Mouse (Mus musculus): ENCODE results near the gene Hmg20b. TPM values are rescaled to one million over a fixed set of nuclear protein-coding genes. Genes with fewer than 3 reads are reported as not detected.

Hmg20b gene
- polyA plus RNA-seq, 1 experiment from 2014 or later = 66.8 TPM

- Histone ChIP-seq H3K9ac (ENCODE audit: low read depth, low read length) (peak overlapping the region; percentile 55), H3K4me2 (ENCODE audit: low read depth, low read length) (peak overlapping the region; percentile 56), H3K4me3 (ENCODE audit: low read depth, low read length) (peak overlapping the region; percentile 35), H3K27ac (replicated peaks; ENCODE audit: low read depth, low read length) (no peak overlapping the region), H3K27me3 (replicated peaks; ENCODE audit: control insufficient read depth, insufficient read depth, low read length) (peaks cover 20% of the 10 kb centered on the region), H3K4me1 (ENCODE audit: control insufficient read depth, insufficient read depth, low read length) (peaks cover 20% of the 10 kb centered on the region), H3K9me3 (ENCODE audit: control insufficient read depth, low read length) (no peaks in the 10 kb centered on the region), H3K36me3 (ENCODE audit: control insufficient read depth, insufficient read depth, low read length) (peaks cover 35% of the 10 kb centered on the region)
- no peak for ATAC-seq (ENCODE audit: low read depth)
- DNase-seq (ENCODE audit: low spot score) = no peak
- 14% methylated on average over 31 of the region's 54 CpGs for WGBS
Measured at GRCm38 (mm10) chr10:81363436-81364346, 13.4 kb upstream of the Hmg20b start.

- H3K36me3 ChIP-seq (ENCODE audit: control insufficient read depth, insufficient read depth, low read length) = peaks cover 23% of the 10 kb centered on the region
- no peak overlapping the region for H3K4me3 ChIP-seq (ENCODE audit: low read depth, low read length)
- DNase-seq (ENCODE audit: low spot score) = no peak
- no peak overlapping the region for H3K27ac ChIP-seq (replicated peaks; ENCODE audit: low read depth, low read length)
- peaks cover 20% of the 10 kb centered on the region for H3K27me3 ChIP-seq (replicated peaks; ENCODE audit: control insufficient read depth, insufficient read depth, low read length)
- H3K9me3 ChIP-seq (ENCODE audit: control insufficient read depth, low read length) = no peaks in the 10 kb centered on the region
- no peak overlapping the region for H3K4me2 ChIP-seq (ENCODE audit: low read depth, low read length)
- peaks cover 27% of the 10 kb centered on the region for H3K4me1 ChIP-seq (ENCODE audit: control insufficient read depth, insufficient read depth, low read length)
- WGBS = 66% methylated on average over 12 of the region's 12 CpGs
- no peak for ATAC-seq (ENCODE audit: low read depth)
- H3K9ac ChIP-seq (ENCODE audit: low read depth, low read length) = no peak overlapping the region
Measured at GRCm38 (mm10) chr10:81362336-81362949, 12.2 kb upstream of the Hmg20b start.

GRCm38 (mm10) chr10:81360721-81361120 lies 10.4 kb upstream of the Hmg20b start:
- Histone ChIP-seq H3K27ac (replicated peaks; ENCODE audit: low read depth, low read length) (no peak overlapping the region), H3K9me3 (ENCODE audit: control insufficient read depth, low read length) (no peaks in the 10 kb centered on the region), H3K27me3 (replicated peaks; ENCODE audit: control insufficient read depth, insufficient read depth, low read length) (peaks cover 20% of the 10 kb centered on the region), H3K9ac (ENCODE audit: low read depth, low read length) (no peak overlapping the region), H3K4me3 (ENCODE audit: low read depth, low read length) (no peak overlapping the region), H3K36me3 (ENCODE audit: control insufficient read depth, insufficient read depth, low read length) (0 out of 2 replicates have a peak, but pooled peaks cover 6% of the 10 kb centered on the region), H3K4me1 (ENCODE audit: control insufficient read depth, insufficient read depth, low read length) (peaks cover 27% of the 10 kb centered on the region), H3K4me2 (ENCODE audit: low read depth, low read length) (no peak overlapping the region)
- ATAC-seq (ENCODE audit: low read depth) (no peak), DNase-seq (ENCODE audit: low spot score) (no peak)
- 59% methylated on average over 8 of the region's 8 CpGs for WGBS

GRCm38 (mm10) chr10:81358841-81359240 lies 8.6 kb upstream of the Hmg20b start:
- Histone ChIP-seq H3K4me1 (ENCODE audit: control insufficient read depth, insufficient read depth, low read length) (peaks cover 15% of the 10 kb centered on the region), H3K36me3 (ENCODE audit: control insufficient read depth, insufficient read depth, low read length) (0 out of 2 replicates have a peak, but pooled peaks cover 6% of the 10 kb centered on the region), H3K9me3 (ENCODE audit: control insufficient read depth, low read length) (no peaks in the 10 kb centered on the region), H3K4me3 (ENCODE audit: low read depth, low read length) (peak overlapping the region; percentile 81; the same call in 1 of the 2 replicates), H3K9ac (ENCODE audit: low read depth, low read length) (peak overlapping the region; percentile 83), H3K27me3 (replicated peaks; ENCODE audit: control insufficient read depth, insufficient read depth, low read length) (peaks cover 13% of the 10 kb centered on the region), H3K27ac (replicated peaks; ENCODE audit: low read depth, low read length) (no peak overlapping the region), H3K4me2 (ENCODE audit: low read depth, low read length) (peak overlapping the region; percentile 98; the same call in 1 of the 2 replicates)
- WGBS = 61% methylated on average over 1 of the region's 1 CpGs
- DNase-seq (ENCODE audit: low spot score) (no peak), ATAC-seq (ENCODE audit: low read depth) (no peak)

- 0 out of 2 replicates have a peak, but pooled peaks cover 6% of the 10 kb centered on the region for H3K36me3 ChIP-seq (ENCODE audit: control insufficient read depth, insufficient read depth, low read length)
- peak overlapping the region; percentile 83 for H3K9ac ChIP-seq (ENCODE audit: low read depth, low read length)
- 25% methylated on average over 4 of the region's 4 CpGs for WGBS
- H3K4me3 ChIP-seq (ENCODE audit: low read depth, low read length) = peak overlapping the region; percentile 81
- peaks cover 10% of the 10 kb centered on the region for H3K4me1 ChIP-seq (ENCODE audit: control insufficient read depth, insufficient read depth, low read length)
- no peak for ATAC-seq (ENCODE audit: low read depth)
- no peak overlapping the region for H3K27ac ChIP-seq (replicated peaks; ENCODE audit: low read depth, low read length)
- peak; percentile 56 for DNase-seq (ENCODE audit: low spot score)
- H3K4me2 ChIP-seq (ENCODE audit: low read depth, low read length) = peak overlapping the region; percentile 98
- peaks cover 7% of the 10 kb centered on the region for H3K27me3 ChIP-seq (replicated peaks; ENCODE audit: control insufficient read depth, insufficient read depth, low read length)
- no peaks in the 10 kb centered on the region for H3K9me3 ChIP-seq (ENCODE audit: control insufficient read depth, low read length)
Measured at GRCm38 (mm10) chr10:81358209-81358608, 7.9 kb upstream of the Hmg20b start.

DNA sequence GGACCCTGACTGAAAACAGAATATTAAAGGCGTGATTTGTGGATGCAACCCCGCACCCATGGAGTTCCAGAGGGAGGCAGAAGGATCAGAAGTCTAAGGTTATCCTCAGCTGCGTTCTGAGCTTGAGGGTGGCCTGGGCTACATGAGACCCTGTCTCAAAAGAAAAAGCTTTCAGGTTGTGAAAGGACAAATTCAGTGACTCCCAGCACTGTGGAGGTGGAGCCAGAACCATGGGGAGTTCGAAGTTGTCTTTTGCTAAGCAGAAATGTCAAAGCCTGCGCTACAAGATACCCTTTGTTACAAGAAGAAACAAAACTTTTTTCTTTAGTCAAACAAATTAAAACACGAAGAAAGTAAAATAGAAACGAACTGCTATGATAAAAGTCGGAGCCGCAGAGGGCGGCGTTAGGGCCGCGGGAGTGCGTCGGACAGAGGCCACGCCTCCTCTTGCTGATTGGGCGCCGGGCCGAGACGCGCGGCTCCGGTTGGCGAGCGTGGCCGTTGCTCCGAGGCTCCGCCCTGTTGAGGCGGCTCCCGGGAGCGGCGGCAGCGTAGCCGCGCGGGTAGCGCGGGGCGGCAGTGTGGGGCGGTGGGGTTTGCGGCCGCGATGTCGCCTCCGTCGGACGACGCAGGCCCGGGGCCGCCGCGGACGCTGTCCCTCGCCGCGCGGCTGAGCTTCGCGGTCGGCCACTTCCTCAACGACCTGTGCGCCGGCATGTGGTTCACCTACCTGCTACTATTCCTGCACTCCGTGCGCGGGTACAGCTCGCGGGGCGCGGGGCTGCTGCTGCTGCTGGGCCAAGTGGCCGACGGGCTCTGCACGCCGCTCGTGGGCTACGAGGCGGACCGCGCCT lies 6.9 kb upstream of the Hmg20b start, which contains the start of gene Mfsd12:
Gene Mfsd12 (plus strand): TSS at position 501 of the 854 bp plus-strand sequence.
- Histone ChIP-seq H3K4me3 (ENCODE audit: low read depth, low read length) (peak within 1 kb of the TSS; percentile 81), H3K9ac (ENCODE audit: low read depth, low read length) (peak within 1 kb of the TSS; percentile 83), H3K27me3 (replicated peaks; ENCODE audit: control insufficient read depth, insufficient read depth, low read length) (no peaks in the 10 kb centered on the region), H3K36me3 (ENCODE audit: control insufficient read depth, insufficient read depth, low read length) (no peaks in the 10 kb centered on the region), H3K4me1 (ENCODE audit: control insufficient read depth, insufficient read depth, low read length) (peaks cover 10% of the 10 kb centered on the region), H3K27ac (replicated peaks; ENCODE audit: low read depth, low read length) (no peak within 1 kb of the TSS), H3K9me3 (ENCODE audit: control insufficient read depth, low read length) (no peaks in the 10 kb centered on the region), H3K4me2 (ENCODE audit: low read depth, low read length) (peak within 1 kb of the TSS; percentile 98)
- 3% methylated on average over 38 of the region's 79 CpGs for WGBS
- DNase-seq (ENCODE audit: low spot score) (peak; percentile 95), ATAC-seq (ENCODE audit: low read depth) (peak; percentile 93)

- H3K4me2 ChIP-seq (ENCODE audit: low read depth, low read length) = peak overlapping the region; percentile 98; the same call in 1 of the 2 replicates
- peak overlapping the region; percentile 81; the same call in 1 of the 2 replicates for H3K4me3 ChIP-seq (ENCODE audit: low read depth, low read length)
- DNase-seq (ENCODE audit: low spot score) (no peak), ATAC-seq (ENCODE audit: low read depth) (no peak)
- H3K4me1 ChIP-seq (ENCODE audit: control insufficient read depth, insufficient read depth, low read length) = peaks cover 10% of the 10 kb centered on the region
- 52% methylated on average over 12 of the region's 12 CpGs for WGBS
- H3K9me3 ChIP-seq (ENCODE audit: control insufficient read depth, low read length) = no peaks in the 10 kb centered on the region
- H3K9ac ChIP-seq (ENCODE audit: low read depth, low read length) = no peak overlapping the region
- no peaks in the 10 kb centered on the region for H3K27me3 ChIP-seq (replicated peaks; ENCODE audit: control insufficient read depth, insufficient read depth, low read length)
- H3K27ac ChIP-seq (replicated peaks; ENCODE audit: low read depth, low read length) = no peak overlapping the region
- H3K36me3 ChIP-seq (ENCODE audit: control insufficient read depth, insufficient read depth, low read length) = no peaks in the 10 kb centered on the region
Measured at GRCm38 (mm10) chr10:81356352-81356990, 6.2 kb upstream of the Hmg20b start.
